ENCODE assay signal across 15 mouse cellular contexts in genomic region chr17:50574161-50574560, GRCm38 (mm10).
DNase-seq lines count a peak whose midpoint lies in the region; ATAC-seq and TF ChIP-seq lines count a peak whose summit lies in the region.
"Had no signal": no experiment of that assay in that cellular context is flagged by ENCODE, and none has a peak within 500 bp of the region (broad histone marks: within the 10 kb centered on the region; RNA-seq: fewer than 3 reads in every experiment).

No protein-coding gene starts in this region.

- no peaks in the 10 kb centered on the region for H3K9me3 ChIP-seq in lung, embryonic 14.5 days (ENCODE audit: low read depth, low read length)
- H3K9me3 ChIP-seq: liver, embryonic 15.5 days; megakaryocyte, embryonic 14.5 days; neural tube, embryonic 12.5 days had no signal

- H3ac ChIP-seq in myocyte (ENCODE audit: control insufficient read depth, insufficient read length), result no peak overlapping the region

- WGBS in lung, embryonic 14.5 days, result 82% methylated on average over 12 of the region's 12 CpGs
- 90% methylated on average over 12 of the region's 12 CpGs for WGBS in thymus, adult 2 months

- H3K79me2 ChIP-seq in myocyte (ENCODE audit: control insufficient read depth, insufficient read depth), result peaks cover 8% of the 10 kb centered on the region

- peak; percentile 86 to 89 for DNase-seq in cerebellum, postnatal 10 days
- DNase-seq in cerebellum, adult 8-10 months, result no peak
- peak; percentile 20 for DNase-seq in lung, embryonic 14.5 days
- no peak for DNase-seq in lung, postnatal 25 days (ENCODE audit: low spot score)
- peak; percentile 65 for DNase-seq in gastrocnemius, adult 18-20 months (ENCODE audit: low spot score)
- DNase-seq in left cerebral cortex, adult 8-10 months (ENCODE audit: low spot score in 2 of 2), result no peak
- no peak for DNase-seq in thymus, adult 2 months
- DNase-seq: heart, adult 18-20 months; heart, postnatal 14 days; kidney, postnatal 36 days; thymus, adult 18-20 months had no signal

- H3K4me1 ChIP-seq in lung, embryonic 14.5 days (ENCODE audit: insufficient read depth), result no peaks in the 10 kb centered on the region
- 0 out of 2 replicates have a peak, but pooled peaks cover 2% of the 10 kb centered on the region for H3K4me1 ChIP-seq in thymus, adult 2 months (replicated peaks; ENCODE audit: control insufficient read depth, insufficient read depth, low read length)
- H3K4me1 ChIP-seq: liver, embryonic 15.5 days; megakaryocyte, embryonic 14.5 days; neural tube, embryonic 12.5 days had no signal

- no peak overlapping the region for H3K27ac ChIP-seq in lung, embryonic 14.5 days (ENCODE audit: low read depth)
- no peak overlapping the region for H3K27ac ChIP-seq in thymus, adult 2 months (ENCODE audit: control insufficient read depth, insufficient read depth, low read length)
- H3K27ac ChIP-seq: liver, embryonic 15.5 days; neural tube, embryonic 12.5 days had no signal

- TF ChIP-seq CTCF in lung, embryonic 14.5 days (IDR thresholded peaks at IDR 0.05; ENCODE audit: low read depth), result no peak
- no peak for TF ChIP-seq CTCF in thymus, adult 2 months (IDR thresholded peaks at IDR 0.05; ENCODE audit: borderline replicate concordance, control insufficient read depth, extremely low read depth, insufficient read depth, low read length, poor library complexity)

- TF ChIP-seq POLR2A in myocyte (IDR thresholded peaks at IDR 0.05; ENCODE audit: insufficient read length, low read depth), result no peak
- TF ChIP-seq POLR2A in thymus, adult 2 months (IDR thresholded peaks at IDR 0.05; ENCODE audit: control insufficient read depth, extremely low read depth, insufficient read depth, low read length, poor library complexity), result no peak

- no peaks in the 10 kb centered on the region for H3K27me3 ChIP-seq in lung, embryonic 14.5 days (ENCODE audit: insufficient read depth, low read length)
- no peaks in the 10 kb centered on the region for H3K27me3 ChIP-seq in myocyte (ENCODE audit: control insufficient read depth, insufficient read depth, insufficient read length)
- no peaks in the 10 kb centered on the region for H3K27me3 ChIP-seq in thymus, adult 2 months (ENCODE audit: control insufficient read depth, insufficient read depth, low read length)
- H3K27me3 ChIP-seq: liver, embryonic 15.5 days; megakaryocyte, embryonic 14.5 days; neural tube, embryonic 12.5 days had no signal

- no peak for ATAC-seq in lung, embryonic 14.5 days (ENCODE audit: insufficient read depth)

- no peak overlapping the region for H3K4me3 ChIP-seq in lung, embryonic 14.5 days (ENCODE audit: low read depth, low read length)
- no peak overlapping the region for H3K4me3 ChIP-seq in myocyte
- H3K4me3 ChIP-seq in thymus, adult 2 months (ENCODE audit: control insufficient read depth, insufficient read depth, low read length), result no peak overlapping the region
- H3K4me3 ChIP-seq: liver, embryonic 15.5 days; megakaryocyte, embryonic 14.5 days; neural tube, embryonic 12.5 days had no signal

- H3K36me3 ChIP-seq in lung, embryonic 14.5 days (ENCODE audit: insufficient read depth), result no peaks in the 10 kb centered on the region
- H3K36me3 ChIP-seq in myocyte (ENCODE audit: control insufficient read depth, insufficient read depth), result no peaks in the 10 kb centered on the region
- H3K36me3 ChIP-seq in thymus, adult 2 months (ENCODE audit: control insufficient read depth, insufficient read depth, low read length), result no peaks in the 10 kb centered on the region
- H3K36me3 ChIP-seq: liver, embryonic 15.5 days; neural tube, embryonic 12.5 days had no signal

- no peak overlapping the region for H3K4me2 ChIP-seq in lung, embryonic 14.5 days
- peak overlapping the region; percentile 70 for H3K4me2 ChIP-seq in myocyte (ENCODE audit: low read depth)
- H3K4me2 ChIP-seq: liver, embryonic 15.5 days; neural tube, embryonic 12.5 days had no signal

- no peak overlapping the region for H3K9ac ChIP-seq in lung, embryonic 14.5 days
- H3K9ac ChIP-seq: liver, embryonic 15.5 days; neural tube, embryonic 12.5 days had no signal

TF ChIP-seq in myocyte, 11 proteins besides CTCF, POLR2A, EP300 and RAD21:
- TF ChIP-seq MYOG (IDR thresholded peaks at IDR 0.05; ENCODE audit: control insufficient read depth in 1 of 3, insufficient read depth in 1 of 3, insufficient read length in 2 of 3, low read depth in 2 of 3) (peak; percentile 39 to 83 (median 62)), TCF3 (IDR thresholded peaks at IDR 0.05; ENCODE audit: insufficient read length, low read depth) (no peak), E2F4 (IDR thresholded peaks at IDR 0.05; ENCODE audit: insufficient read depth) (no peak), MYOD1 (IDR thresholded peaks at IDR 0.05; ENCODE audit: control insufficient read depth in 1 of 3, insufficient read length in 2 of 3, low read depth in 2 of 3) (peak in 2 of 3 experiments; percentile 86 to 87), USF1 (IDR thresholded peaks at IDR 0.05; ENCODE audit: low read depth) (peak; percentile 20)

Comparison
In these comparisons a context has a peak if more than half of its experiments do, and no peak if none do; other contexts are left out.
1. DNase-seq: peak in cerebellum, postnatal 10 days (2 of 2), lung, embryonic 14.5 days (single experiment) and gastrocnemius, adult 18-20 months (single experiment); none in cerebellum, adult 8-10 months (single experiment), lung, postnatal 25 days (single experiment), left cerebral cortex, adult 8-10 months (0 of 2) and thymus, adult 2 months (single experiment).